Mouse (Mus musculus) monocyte, adult 2 months (primary cell): ENCODE measurements around the gene Atg101.

ENCODE experiments used
- DNase-seq, 2 experiments: peaks; one replicate each; pipeline ENCODE4 v3.0.0; 2022; ENCODE audit warnings: low spot score in 2 of 2, low read depth in 1 of 2

Atg101 gene

GRCm38 (mm10) chr15:101282471-101282870 lies 1.6 kb upstream of the Atg101 start:
- DNase-seq, result no peak

DNA sequence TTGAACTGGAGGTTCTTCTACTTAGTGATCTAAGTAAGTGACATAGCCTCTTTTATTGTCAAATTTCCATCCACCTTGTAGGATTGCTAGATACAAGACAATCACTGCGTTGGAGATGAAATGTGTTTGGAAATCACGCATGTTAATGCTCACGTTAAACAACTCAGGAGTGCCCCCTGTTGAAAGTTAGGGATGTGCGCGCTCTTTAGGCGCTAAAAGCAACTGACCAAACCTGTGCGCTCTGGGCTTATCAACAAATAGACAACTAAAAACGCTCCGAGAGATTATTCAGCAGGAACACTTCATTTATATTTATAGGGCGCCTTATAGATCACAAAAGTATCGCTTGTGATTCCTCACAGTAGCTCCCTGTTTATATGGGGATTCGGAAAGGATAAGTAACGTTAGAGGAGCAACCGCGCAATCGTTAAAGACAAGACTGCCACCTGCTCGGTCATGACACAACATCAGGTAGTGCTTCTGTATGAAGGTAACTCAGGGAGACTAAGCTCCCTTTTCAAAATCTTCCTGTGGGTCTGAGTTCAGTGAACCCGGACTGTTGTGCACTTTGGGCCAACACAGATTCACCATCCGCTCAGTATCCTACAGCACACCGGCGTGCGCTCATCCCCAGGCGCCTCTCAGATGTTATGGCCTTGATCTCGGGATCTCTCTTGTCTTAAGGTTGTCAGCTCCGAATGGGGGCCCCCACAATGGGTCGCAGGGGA lies 725 bp upstream of the Atg101 start:
- DNase-seq, result peak in 1 of 2 experiments; percentile 17

GRCm38 (mm10) chr15:101286129-101286770 lies 2.2 kb downstream of the Atg101 start:
- DNase-seq, result no peak

GRCm38 (mm10) chr15:101287361-101287760 lies 3.3 kb downstream of the Atg101 start:
- no peak for DNase-seq

DNA sequence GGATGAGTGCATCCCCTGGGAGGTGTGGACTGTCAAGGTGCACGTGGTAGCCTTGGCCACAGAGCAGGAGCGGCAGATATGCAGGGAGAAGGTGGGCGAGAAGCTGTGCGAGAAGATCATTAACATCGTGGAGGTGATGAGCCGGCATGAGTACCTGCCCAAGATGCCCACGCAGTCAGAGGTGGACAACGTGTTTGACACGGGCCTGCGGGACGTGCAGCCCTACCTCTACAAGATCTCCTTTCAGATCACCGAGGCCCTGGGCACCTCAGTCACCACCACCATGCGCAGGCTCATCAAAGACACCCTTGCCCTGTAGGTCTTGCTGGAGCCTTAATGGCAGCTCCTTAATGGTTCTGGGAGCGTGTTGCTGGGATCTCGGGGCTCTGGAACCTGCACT lies 6.3 kb downstream of the Atg101 start:
- no peak for DNase-seq

- DNase-seq, result no peak
These were observed 7.9 kb downstream of the Atg101 start for GRCm38 (mm10) chr15:101292012-101292411.

- DNase-seq, result no peak
These were observed 9.1 kb downstream of the Atg101 start, which contains the start of gene 6030408B16Rik for GRCm38 (mm10) chr15:101293025-101293621. TSS of gene 6030408B16Rik (plus strand) at chr15:101293212.

DNA sequence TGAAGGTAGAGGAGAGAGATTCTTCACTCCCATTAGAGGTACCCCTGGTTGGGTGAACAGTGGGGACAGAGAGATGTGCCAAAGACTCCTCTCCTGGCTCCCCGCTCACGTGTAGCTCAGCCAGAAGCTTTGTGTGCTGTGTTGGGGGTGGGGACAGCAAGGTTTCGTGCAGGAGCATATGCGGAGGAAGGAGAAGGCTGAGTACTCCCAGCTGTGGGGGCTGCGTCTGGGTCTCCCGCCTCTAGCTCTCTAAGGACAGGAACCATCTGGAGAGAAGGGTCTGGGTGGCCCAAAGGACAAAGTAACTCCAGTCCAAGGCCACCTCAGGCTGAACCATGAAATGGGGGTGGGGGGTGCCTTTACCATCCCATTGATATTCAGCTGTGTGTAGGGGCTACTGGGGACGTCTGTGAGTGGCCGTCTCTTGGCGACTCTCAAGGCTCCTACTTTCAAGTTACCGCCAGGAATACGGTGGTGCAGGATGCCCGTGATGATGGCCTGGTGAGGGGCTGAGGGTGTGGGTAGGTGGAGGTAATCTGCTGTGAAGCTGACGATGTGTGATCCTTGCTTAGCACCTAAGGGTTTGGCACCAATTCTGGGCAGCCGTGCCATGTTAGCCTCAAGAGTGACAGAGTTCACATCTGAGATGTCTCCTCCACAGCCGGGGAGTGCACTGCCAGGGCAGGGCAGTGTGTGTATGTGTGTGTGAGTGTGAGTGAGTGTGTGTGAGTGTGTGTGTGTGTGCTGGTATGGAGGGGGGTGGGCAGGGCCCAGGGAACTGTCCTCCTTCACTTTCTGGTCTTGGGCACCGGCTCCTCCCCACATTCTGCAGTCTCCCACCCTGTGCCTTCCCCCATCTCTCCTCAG lies 10.2 kb downstream of the Atg101 start:
- DNase-seq, result no peak

GRCm38 (mm10) chr15:101295106-101295505 lies 11.0 kb downstream of the Atg101 start:
- DNase-seq, result no peak

- no peak for DNase-seq
These were observed 11.5 kb downstream of the Atg101 start for GRCm38 (mm10) chr15:101295616-101296015.

GRCm38 (mm10) chr15:101296091-101296490 lies 12.0 kb downstream of the Atg101 start:
- no peak for DNase-seq

- DNase-seq, result no peak
These were observed 13.9 kb downstream of the Atg101 start for GRCm38 (mm10) chr15:101297988-101298387.

DNA sequence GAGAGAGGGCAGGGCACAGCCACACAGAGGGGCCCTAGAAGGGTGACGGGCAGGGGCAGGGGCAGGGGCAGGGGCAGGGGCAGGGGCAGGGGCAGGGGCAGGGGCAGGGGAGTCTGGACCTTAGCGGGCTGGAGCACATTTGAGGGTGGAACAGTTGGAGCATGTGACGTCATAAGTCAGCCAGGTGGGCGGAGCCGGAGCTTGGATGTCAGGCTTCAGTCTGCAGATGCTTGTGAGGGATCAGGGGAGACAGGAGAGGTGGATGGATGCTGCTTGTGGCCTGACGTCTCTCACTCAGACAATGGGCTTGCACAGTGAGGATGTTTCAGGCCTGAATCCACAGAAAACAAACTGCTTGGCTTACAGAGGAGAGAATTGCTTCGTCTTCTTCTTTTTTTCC lies 14.5 kb downstream of the Atg101 start:
- DNase-seq, result no peak

DNA sequence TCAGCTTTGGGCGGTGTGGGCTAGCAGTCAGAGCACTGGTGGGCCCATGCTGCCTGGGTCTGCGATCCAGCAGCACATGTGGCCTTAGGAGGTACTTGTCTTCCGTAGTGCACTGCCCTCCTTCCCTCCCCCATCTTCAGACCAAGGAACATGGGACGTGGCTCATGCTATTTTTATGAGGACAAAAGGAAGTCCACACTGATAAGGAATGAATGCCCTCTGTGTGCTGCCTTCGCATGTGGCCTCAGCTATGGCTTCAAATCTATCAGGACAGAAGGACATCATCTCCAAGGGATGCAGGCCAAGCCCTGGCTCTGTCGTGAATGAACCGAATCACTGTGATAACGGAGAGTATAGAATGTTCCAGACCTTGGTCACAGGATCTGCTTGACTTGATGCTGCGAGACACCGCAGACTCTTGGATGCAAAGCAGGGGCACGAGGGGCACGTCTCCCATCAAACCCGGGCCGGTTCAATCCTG lies 15.4 kb downstream of the Atg101 start:
- DNase-seq, result no peak

GRCm38 (mm10) chr15:101300128-101300527 lies 16.1 kb downstream of the Atg101 start:
- DNase-seq, result no peak

- DNase-seq, result no peak
These were observed 18.1 kb downstream of the Atg101 start for GRCm38 (mm10) chr15:101302201-101302600.

GRCm38 (mm10) chr15:101303830-101304229 lies 19.8 kb downstream of the Atg101 start:
- DNase-seq, result no peak

DNA sequence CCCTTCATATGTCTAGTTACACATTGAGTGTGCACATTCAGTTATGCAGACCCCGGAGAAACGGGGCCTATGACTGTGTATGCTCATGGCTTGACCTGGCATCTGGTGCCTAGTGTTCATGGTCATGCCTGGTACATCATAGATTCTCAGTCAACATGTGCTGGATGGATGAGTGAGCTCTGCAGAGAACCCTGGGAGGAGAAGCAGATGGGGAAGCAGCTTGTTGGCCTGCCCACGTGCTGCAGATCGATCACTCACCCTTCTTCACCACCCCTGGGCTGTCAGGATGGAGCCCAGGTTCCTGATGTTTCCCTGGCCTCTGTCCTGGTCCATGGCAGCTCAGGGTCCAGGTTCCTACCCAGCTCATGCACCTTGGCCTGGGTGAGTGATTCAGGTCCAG lies 22.4 kb downstream of the Atg101 start:
- no peak for DNase-seq

DNA sequence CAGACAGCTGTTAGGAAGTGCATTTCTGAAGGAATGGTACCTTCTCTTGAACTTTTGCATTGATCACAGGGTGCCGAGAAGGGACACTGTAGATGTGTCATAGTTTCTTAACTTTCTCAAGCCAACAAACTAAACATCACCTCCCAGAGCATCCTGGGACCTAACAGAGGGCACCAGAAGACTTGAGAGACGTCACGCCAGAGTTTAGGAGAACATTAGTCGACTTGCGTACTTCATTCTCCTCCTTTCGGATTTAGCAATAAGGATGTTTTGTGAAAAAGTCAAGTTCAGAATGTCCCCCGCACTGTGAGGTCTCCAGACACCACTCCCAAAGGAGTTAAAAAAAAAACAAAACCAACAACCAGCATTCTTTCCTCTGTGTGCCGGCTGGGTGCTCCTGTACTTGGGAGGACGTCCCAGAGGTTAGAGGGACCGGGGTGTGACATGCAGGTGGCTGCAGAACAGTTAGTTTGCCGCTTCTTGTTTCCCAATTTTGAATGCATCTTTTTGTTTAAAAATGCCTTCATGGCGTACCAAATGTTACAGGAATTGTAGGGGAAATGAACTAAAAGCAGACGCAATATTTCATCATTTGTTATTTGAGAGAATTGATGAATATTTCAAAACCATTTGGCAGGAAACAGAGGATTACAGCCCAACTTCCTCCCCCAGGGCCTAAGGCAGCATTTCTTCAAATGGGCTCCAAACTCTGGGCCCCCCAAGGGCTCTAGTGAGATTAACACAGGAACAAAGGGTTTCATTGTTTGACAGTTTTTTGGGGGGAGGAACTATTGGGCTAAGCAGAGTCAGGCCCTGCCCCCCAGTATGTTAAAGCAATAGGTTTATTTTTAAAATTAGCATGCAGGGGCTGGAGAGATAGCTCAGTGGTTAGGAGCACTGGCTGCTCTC lies 24.6 kb downstream of the Atg101 start:
- no peak for DNase-seq

- DNase-seq, result no peak
These were observed 25.4 kb downstream of the Atg101 start for GRCm38 (mm10) chr15:101309493-101309892.
